Mouse (Mus musculus) small intestine, adult 2 months (tissue): ENCODE data around the gene Cldnd2. TPM values are rescaled to one million over a fixed set of nuclear protein-coding genes. Genes with fewer than 3 reads are reported as not detected.

Experiments used
- H3K27ac ChIP-seq: fragments of 200-500 bp; 2 replicates; pipeline ENCODE4 v1.5.1; 2012; ENCODE audit warnings: low read depth, low read length, control low read depth, inconsistent platforms; ENCODE audit not compliant: insufficient read depth
- H3K27me3 ChIP-seq: fragments of 200-500 bp; 2 replicates; pipeline ENCODE4 v1.6.1; 2012; ENCODE audit warnings: mild to moderate bottlenecking, moderate library complexity, low read length, inconsistent platforms; ENCODE audit not compliant: control insufficient read depth, insufficient read depth
- H3K36me3 ChIP-seq: fragments of 200-500 bp; 2 replicates; pipeline ENCODE4 v1.6.1; 2012; ENCODE audit warnings: mild to moderate bottlenecking, low read length, control low read depth, inconsistent platforms; ENCODE audit not compliant: control insufficient read depth, insufficient read depth
- H3K4me1 ChIP-seq: fragments of 200-500 bp; 2 replicates; pipeline ENCODE4 v1.6.1; 2012; ENCODE audit warnings: low read length, inconsistent platforms, mixed read lengths; ENCODE audit not compliant: control insufficient read depth, insufficient read depth, insufficient read length
- H3K4me3 ChIP-seq: fragments of 200-500 bp; 2 replicates; pipeline ENCODE4 v1.5.1; 2012; ENCODE audit warnings: low read depth, mild to moderate bottlenecking, control low read depth, inconsistent platforms, low read length, moderate library complexity
- CTCF ChIP-seq: fragments of 200-500 bp; IDR thresholded peaks from 2 replicates; pipeline ENCODE4 v1.5.1; 2012; ENCODE audit warnings: low read depth, mild to moderate bottlenecking, control low read depth, inconsistent platforms, low read length, moderate library complexity, mixed read lengths; ENCODE audit not compliant: insufficient replicate concordance, insufficient read length; ENCODE audit errors: extremely low read depth
- POLR2A ChIP-seq: fragments of 200-500 bp; IDR thresholded peaks from 2 replicates; pipeline ENCODE4 v1.6.1; 2012; ENCODE audit warnings: low read depth, mild to moderate bottlenecking, control low read depth, inconsistent platforms, low read length, moderate library complexity
- WGBS: fragments of 180-500 bp; shearing (Covaris S2); methylation state at CpG from one replicate; pipeline ENCODE4 v1.1.7; 2018; 5-methylcytosine and 5-hydroxymethylcytosine counted together
- polyA plus RNA-seq: library from polyadenylated mRNA; depleted of rRNA; stranded (reverse); fragments of >200 nt; gene quantifications from 2 replicates; pipeline ENCODE4 v1.2.3, GENCODE M21; 2012

The Cldnd2 gene
- polyA plus RNA-seq, 1 experiment = not detected

DNA sequence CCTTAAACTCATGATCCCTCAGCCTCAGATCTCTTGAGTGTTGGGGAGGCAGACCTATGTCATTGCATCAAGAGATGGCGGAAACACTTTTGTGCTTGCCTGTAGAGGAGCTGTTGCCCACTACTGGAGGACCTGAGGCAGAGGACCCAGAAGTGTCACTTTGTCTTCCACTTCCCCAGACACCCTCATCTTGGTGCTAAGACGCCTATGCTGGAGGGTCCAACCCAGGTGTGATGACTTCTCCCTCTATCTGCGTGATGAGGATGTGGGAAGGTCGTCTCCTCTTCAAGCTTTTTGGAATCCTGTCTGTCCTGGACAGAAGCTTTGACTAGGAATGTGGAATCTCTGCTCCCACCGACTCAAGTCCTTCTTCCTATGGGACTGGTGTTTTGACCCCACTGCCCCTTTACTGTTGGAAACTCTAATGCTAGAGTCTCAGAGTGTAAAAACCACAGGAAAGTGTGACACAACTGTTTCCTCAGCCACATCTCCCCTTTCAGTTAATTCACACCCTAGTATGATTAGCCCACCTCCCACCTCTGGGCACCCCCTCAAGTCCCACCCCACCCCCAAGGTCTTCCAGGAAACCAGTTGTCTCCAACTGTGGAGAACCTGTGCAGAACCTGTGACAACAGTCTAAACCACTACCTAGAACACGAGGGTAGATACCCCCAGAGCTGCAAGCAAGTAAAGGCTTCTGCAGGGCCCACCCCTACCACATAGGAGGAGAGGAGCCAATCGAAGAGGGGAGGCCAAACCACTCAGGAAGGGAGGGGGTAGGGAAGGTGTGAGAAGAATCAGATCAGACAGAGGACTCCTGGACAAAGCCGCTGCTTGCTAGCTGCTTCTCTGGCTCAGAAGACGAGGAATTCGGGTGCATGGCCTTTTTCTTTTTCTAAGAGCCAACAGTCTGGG lies 4.0 kb upstream of the Cldnd2 start, which contains the start of gene Nkg7:
TSS of gene Nkg7 (plus strand) at position 733 of the 915 bp plus-strand sequence.
- no peaks in the 10 kb centered on the region for H3K36me3 ChIP-seq
- peak within 1 kb of the TSS; percentile 45 for H3K4me3 ChIP-seq
- H3K27me3 ChIP-seq = no peaks in the 10 kb centered on the region
- peak within 1 kb of the TSS; percentile 49 for H3K27ac ChIP-seq
- no peaks in the 10 kb centered on the region for H3K4me1 ChIP-seq
- no peak for TF ChIP-seq POLR2A
- TF ChIP-seq CTCF = no peak
- 71% methylated on average over 10 of the region's 10 CpGs for WGBS

- Histone ChIP-seq H3K36me3 (no peaks in the 10 kb centered on the region), H3K4me3 (no peak overlapping the region; the same call in 1 of the 2 replicates), H3K27me3 (no peaks in the 10 kb centered on the region), H3K4me1 (no peaks in the 10 kb centered on the region; the same call in 1 of the 2 replicates), H3K27ac (peak overlapping the region; percentile 35; the same call in 1 of the 2 replicates)
- no peak for TF ChIP-seq CTCF
- no peak for TF ChIP-seq POLR2A
- 65% methylated on average over 4 of the region's 4 CpGs for WGBS
These were observed 2.0 kb upstream of the Cldnd2 start for GRCm38 (mm10) chr7:43438611-43439010.

GRCm38 (mm10) chr7:43441071-43441470 lies 489 bp downstream of the Cldnd2 start:
- H3K4me3 ChIP-seq = no peak overlapping the region
- 68% methylated on average over 3 of the region's 3 CpGs for WGBS
- H3K27me3 ChIP-seq = no peaks in the 10 kb centered on the region
- H3K27ac ChIP-seq = no peak overlapping the region
- TF ChIP-seq CTCF = no peak
- no peak for TF ChIP-seq POLR2A
- H3K36me3 ChIP-seq = no peaks in the 10 kb centered on the region
- H3K4me1 ChIP-seq = peaks cover 4% of the 10 kb centered on the region

DNA sequence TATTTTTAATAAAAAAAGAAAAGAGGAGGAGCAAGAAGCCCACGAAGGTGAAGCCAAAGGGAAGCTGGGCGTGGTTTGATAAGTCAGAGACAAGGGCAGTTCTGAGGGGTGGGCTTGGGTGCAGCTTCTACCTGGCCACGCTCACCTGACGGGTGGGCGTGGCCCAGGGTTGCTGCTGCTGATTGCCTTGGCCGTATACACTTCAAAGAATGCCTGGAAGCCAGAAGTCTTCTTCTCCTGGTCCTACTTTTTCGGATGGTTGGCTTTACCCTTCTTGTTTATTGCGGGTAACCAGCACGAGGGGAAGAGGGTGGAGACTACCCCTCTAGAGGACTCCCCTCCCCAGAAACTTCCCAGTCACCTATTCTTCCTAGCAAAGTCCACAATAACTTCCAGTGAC lies 2.1 kb downstream of the Cldnd2 start:
- TF ChIP-seq CTCF (no peak), POLR2A (no peak)
- Histone ChIP-seq H3K36me3 (no peaks in the 10 kb centered on the region), H3K4me1 (peaks cover 4% of the 10 kb centered on the region), H3K4me3 (peak overlapping the region; percentile 95), H3K27me3 (no peaks in the 10 kb centered on the region), H3K27ac (peak overlapping the region; percentile 100)
- 8% methylated on average over 9 of the region's 9 CpGs for WGBS

DNA sequence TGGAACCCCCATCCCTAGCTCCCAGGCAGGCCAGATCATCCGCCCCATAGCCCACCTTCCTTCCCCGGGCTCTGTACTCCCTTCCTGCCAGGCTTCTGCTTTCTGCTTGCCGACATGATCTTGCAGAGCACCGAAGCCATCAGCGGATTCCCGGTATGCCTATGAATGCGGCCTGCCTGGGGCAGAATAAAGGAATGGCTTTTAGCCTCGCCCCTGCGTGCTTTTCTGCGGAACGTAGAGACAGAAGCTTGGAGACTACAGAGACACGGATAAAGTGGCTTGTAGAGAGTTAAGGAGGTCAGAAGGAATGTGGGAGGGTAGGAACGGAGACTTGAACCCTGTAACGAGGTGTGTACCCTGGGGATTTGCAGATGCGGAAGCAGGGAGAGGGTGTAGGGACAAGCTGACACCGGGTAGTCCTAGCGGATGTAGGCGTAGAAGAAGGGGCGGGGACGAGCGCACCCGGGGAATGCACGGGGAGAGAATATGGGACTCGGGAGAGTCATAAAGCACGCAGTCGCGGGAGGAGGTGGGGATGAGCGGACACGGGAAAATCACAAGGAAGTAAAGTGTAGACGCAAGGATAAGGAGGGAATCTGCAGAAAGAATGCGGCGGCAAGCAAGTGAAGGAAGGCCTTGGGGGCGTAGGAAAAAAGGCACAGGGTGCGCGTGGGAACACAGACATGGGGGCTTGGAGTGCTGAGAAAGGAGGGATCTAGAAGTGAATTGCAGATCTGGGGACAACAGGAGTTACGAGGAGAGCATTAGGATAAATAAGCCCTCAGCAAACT lies 2.7 kb downstream of the Cldnd2 start:
- TF ChIP-seq POLR2A (peak; percentile 53; the same call in 1 of the 2 replicates), CTCF (peak; percentile 6; the same call in 1 of the 2 replicates)
- Histone ChIP-seq H3K27ac (peak overlapping the region; percentile 100), H3K4me1 (peaks cover 4% of the 10 kb centered on the region), H3K27me3 (no peaks in the 10 kb centered on the region), H3K36me3 (no peaks in the 10 kb centered on the region), H3K4me3 (peak overlapping the region; percentile 95)
- under 1% methylated on average over 36 of the region's 36 CpGs for WGBS

DNA sequence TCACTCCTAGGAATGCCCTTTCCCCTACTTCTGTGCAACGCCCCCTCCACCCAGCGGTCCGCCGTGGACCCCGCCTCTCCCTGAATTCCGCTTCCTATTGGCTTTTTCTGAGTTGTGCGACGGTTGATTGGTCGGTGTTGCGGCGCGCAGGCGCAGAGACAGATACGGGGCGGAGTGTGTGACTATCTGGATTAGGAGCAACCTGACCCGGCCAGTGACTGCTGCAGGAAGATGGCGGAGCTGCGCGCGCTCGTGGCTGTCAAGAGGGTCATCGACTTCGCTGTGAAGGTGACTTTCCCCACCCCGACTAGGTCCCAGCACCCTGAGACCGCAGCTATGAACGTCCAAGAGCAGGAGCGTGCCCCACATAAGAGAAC lies 3.3 kb downstream of the Cldnd2 start, which contains the start of the genes Etfb and Gm45233:
TSS of gene Etfb (plus strand) at position 167 of the 377 bp plus-strand sequence.
TSS of gene Gm45233 (plus strand) at position 212 of the 377 bp plus-strand sequence.
- WGBS = 1% methylated on average over 27 of the region's 27 CpGs
- H3K27ac ChIP-seq = peak within 1 kb of the TSS; percentile 100
- peak within 1 kb of the TSS; percentile 95 for H3K4me3 ChIP-seq
- H3K36me3 ChIP-seq = no peaks in the 10 kb centered on the region
- H3K27me3 ChIP-seq = no peaks in the 10 kb centered on the region
- no peak for TF ChIP-seq CTCF
- peak; percentile 89 for TF ChIP-seq POLR2A
- peaks cover 4% of the 10 kb centered on the region for H3K4me1 ChIP-seq

DNA sequence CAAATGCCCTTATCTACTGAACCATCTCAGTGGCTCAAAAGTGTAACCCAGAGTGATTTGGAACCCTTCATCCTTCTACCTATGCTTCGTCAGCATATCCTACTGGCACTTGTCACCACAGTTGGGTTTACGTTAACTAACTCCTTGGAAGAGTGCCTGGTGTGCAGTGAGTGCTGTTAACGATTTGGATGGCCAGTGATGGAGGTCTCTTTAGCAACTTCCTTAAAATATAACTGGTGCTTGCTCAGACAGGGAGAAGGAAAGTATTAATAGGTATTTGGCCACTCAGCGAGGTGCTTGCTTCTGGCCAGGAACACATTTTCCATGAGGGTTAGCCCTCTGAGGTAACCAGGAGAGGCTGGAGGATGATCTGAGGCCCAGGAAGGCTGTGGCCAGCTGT lies 7.2 kb downstream of the Cldnd2 start:
- H3K4me1 ChIP-seq = peaks cover 4% of the 10 kb centered on the region; the same call in 1 of the 2 replicates
- 69% methylated on average over 4 of the region's 4 CpGs for WGBS
- H3K36me3 ChIP-seq = peaks cover 2% of the 10 kb centered on the region; the same call in 1 of the 2 replicates
- no peaks in the 10 kb centered on the region for H3K27me3 ChIP-seq
- no peak overlapping the region for H3K4me3 ChIP-seq
- TF ChIP-seq CTCF = no peak
- no peak for TF ChIP-seq POLR2A
- H3K27ac ChIP-seq = no peak overlapping the region
